Mouse (Mus musculus) right cerebral cortex, postnatal 4 days (tissue): ENCODE results near the gene Crip1.

Source experiments
- DNase-seq: peaks from one replicate; pipeline ENCODE4 v3.0.0-alpha.2; 2022

The Crip1 gene

DNA sequence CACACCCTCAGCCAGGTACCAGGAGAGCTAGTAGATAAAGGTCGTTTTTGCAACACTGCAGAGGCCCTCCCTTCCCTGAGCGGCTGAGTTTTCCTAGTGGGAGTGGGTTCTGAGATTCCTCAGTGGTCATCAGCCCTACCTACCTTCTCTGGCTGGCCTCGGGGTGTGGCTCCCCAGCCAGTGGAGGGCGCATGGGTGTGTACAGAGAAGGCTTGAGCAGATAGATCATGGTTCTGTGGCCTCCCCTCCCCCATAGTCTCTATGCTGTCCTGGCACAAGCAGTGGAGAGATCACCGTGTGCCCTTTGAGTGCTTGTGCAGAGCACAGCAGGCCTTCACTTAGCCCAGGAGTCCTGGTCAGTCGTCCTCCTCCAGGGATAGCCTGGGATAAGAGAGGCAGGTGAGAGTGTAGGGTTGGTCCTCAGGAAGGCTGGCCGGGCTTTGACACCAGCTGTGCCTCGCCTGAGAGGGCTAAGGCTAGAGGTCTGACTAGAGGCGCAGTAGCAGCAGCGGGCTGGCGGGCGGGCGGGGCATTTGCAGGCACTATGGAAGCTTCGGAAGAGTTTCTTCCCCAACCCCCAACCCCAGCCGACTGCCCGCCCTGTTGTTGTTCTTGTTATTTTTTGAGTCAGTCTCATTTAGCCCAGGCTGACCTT is 2.4 kb downstream of the Crip1 start:
- DNase-seq, result no peak

GRCm38 (mm10) chr12:113149341-113149740 is 3.2 kb downstream of the Crip1 start:
- no peak for DNase-seq

DNA sequence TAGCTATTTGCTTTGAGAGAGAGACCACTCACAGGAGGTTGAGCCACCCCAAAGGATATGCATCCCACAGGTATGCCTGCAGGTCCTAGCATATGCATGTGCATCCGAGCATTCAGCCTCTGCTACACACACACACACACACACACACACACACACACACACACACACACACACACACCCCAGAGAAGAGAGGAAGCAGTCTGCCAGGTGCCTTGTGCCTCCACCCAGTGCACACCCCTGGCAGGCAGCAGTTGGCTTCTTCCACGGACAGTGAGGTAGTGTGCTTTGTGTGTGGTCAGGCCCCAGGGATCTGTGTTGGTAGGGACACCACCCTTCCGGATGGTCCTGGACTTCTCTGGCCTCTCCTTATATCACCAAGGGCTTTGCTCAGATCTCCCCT is 3.8 kb downstream of the Crip1 start:
- no peak for DNase-seq

DNA sequence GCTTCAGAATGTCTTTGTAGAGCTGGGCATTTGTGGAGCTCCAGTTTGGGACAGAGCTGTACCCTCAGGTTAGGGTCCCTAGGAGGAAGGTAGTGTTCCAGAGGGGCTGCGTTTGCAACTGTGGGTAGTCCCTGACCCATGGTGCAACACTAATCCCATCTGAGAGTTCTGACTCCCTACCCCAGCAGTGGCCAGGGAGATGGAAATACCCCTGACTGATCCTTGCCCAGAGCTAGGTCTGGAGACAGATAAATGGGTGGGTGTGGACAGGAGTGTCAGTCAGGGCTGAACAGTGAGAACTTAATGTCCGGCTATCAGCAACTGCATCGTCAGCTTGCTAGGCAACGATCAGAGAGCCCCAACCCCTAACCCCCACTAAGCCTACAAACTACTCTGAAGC is 4.5 kb downstream of the Crip1 start:
- no peak for DNase-seq

DNA sequence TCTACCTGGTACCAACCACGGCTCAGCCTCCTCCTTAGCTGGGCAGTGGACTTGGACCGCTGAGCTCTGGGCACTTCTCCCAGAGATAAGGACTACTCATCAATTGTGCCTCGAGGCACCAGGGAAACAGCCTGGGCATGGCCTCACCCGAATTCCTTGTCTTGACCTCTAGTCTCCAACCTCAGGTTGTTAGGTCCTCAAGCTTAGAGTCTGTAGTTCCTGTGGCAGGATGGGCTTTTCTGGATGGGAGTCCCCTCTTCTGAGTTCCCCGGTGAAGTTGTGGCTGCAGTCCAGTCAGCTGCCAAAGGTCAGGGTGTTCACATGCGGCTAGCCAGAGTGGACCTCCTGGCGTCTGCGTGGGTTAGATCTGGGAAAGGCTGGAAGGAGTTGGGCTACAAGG is 4.9 kb downstream of the Crip1 start:
- no peak for DNase-seq

- DNase-seq, result no peak
Measured at GRCm38 (mm10) chr12:113151661-113152271, 5.7 kb downstream of the Crip1 start.

GRCm38 (mm10) chr12:113152272-113152661 is 6.2 kb downstream of the Crip1 start:
- DNase-seq, result no peak

DNA sequence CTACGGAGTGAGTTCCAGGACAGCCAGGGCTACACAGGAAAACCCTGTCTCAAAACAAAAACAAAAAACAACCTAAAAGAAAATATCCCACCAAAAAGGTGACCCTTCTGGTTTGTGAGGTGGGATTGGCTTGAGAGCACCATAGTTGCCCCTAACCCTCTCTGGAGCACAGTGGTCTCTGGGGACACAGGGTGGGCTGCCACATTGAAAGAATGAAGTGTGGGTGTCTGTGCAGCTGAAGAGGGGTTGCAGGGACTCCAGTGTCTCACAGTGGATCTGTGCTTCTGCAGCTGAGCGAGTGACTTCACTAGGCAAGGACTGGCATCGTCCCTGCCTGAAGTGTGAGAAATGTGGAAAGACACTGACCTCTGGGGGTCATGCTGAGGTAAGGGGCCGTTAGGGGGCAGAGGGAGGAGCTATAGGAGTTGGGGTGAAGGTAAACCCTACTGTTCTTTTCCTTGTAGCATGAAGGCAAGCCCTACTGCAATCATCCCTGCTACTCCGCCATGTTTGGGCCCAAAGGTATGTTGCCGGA is 6.9 kb downstream of the Crip1 start:
- DNase-seq, result no peak

DNA sequence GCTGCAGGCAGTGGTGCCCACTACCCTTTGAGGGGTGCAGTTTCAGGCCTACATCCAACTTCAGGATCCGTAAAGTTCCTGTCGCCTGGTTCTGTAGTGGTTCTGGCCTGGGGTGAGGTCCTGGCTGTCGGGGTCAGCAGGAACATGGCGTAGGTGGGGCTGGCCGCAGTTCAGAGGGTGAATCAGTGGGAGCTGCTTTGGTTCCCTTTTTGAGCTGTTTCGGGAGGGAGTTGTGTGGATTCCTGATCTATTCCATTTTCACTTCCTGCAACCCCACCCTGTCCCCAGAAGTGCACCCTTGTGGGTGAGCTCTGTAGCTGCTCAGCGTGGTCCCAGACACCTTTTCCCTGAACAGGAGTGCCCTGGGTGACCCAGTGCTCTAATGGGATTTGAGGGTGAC is 7.9 kb downstream of the Crip1 start:
- no peak for DNase-seq

GRCm38 (mm10) chr12:113154747-113155075 is 8.6 kb downstream of the Crip1 start:
- no peak for DNase-seq

GRCm38 (mm10) chr12:113155076-113155771 is 9.1 kb downstream of the Crip1 start:
- peak; percentile 55 for DNase-seq

DNA sequence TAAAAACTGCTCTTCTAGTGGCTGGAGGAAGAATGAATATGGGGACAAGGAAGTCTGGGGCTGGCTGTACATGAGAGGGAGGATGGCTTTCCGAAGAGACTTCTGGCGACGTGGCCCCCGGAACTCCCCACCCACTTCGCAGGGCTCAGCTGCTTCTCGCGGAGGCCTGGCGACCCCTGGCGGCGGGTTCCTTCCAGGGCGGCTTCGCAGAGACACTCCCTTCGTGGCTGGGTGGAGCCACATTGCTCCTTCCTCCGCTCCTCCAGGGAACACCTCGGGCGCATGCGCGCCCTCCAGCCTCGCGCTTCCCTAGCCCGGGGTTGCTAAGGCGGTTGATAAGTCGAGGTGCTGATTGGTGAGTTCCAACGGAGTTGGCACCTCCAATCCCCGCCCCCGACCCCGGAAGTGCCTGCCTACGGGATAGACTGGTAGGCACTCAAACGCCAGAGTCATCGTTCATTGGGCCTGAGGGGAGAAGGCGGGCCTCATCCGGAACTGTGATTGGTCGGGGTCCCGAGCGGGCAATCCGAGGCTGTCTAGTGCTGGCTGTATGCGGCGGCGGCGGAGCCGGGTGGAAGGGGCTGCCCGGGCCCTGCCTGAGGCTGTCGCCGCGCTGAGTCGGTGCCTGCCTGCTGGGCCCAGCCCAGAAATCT is 9.9 kb downstream of the Crip1 start, which contains the start of gene Tedc1:
TSS of gene Tedc1 (plus strand) at position 535 of the 653 bp plus-strand sequence.
- peak; percentile 100 for DNase-seq

GRCm38 (mm10) chr12:113156540-113156929 is 10.4 kb downstream of the Crip1 start:
- DNase-seq, result no peak

DNA sequence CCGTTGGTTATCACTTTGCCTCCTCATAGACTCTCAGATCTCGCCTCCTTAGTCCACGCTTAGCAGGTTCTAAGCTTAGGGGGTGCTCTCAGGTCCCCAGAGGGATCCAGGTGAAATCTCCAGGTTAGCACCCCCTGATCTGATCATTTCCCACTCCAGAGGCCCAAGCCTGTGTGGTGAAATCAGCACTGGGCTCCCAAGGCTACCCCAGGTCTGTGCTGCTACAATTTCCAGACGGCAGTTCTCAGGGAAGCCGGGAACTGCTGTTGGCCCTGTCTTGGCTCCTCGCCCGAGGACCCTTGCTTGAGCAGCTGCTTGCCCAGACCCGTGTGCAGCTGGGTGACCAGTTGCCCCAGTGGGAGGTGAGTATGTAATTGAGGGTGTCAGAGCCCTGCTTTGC is 10.9 kb downstream of the Crip1 start:
- DNase-seq, result no peak

DNA sequence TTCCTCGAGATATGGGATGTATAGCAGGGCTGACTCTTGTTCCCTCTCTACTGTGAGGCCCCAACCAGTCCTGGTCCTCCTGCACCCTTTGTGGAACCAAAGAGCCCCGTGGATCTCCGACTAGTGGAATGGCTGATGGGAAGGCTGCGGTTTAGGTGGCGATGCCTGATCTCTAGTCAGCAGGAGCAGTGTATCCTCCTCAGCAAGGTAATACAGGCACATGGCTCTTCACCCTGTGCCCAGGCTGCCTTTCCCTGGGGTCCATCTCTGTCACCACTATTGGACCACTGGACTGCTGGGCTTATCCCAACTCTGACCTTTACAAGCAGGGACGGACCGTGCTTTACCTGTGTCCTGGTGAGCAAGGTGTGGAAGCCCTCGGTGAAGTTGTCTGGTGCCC is 11.4 kb downstream of the Crip1 start:
- no peak for DNase-seq

DNA sequence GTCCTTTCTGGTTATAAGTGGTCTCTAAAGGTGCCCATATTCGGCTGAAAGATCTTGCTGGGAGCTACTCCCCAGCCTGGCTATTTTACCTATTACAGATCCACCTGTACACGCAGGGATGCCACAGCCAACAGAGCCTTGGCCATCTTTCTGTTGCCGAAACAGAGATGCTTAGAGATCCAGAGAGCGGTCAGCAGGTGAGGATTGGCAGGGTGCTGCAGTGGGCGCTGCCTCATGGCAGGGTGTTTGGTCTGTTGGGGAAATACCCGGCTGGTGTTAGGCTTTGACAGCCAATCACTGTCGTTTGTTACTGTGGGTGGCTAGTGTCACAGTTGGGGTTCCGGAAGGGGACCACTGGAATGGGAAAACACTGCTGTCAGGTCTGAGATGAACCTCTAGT is 11.9 kb downstream of the Crip1 start:
- no peak for DNase-seq

- DNase-seq, result no peak
Measured at GRCm38 (mm10) chr12:113163561-113164006, 17.5 kb downstream of the Crip1 start.

DNA sequence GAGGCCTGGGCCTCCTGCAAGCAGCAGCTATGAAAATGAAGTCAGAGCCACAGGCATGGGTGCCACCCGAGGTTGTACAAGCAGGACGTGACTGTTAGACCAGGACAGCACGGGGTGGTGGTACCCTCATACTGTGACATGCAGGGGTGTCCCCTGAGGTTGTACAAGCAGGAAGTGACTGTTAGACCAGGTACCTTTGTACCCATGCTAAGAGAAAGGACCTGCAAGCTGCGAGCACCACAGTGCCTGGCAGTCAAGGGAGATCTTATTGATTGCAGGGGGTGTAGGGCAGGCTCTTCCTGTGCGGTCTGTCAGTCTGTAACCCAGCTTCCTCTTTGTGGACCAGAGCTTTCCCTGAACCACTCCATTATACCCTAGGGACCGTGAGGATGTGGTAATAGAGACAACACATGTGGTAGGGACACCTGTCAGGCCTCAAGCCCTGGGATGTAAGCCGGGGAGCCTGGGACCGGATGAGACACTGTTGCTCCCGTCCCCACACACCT is 22.0 kb downstream of the Crip1 start:
- DNase-seq, result no peak

- DNase-seq, result no peak
Measured at GRCm38 (mm10) chr12:113176960-113177725, 31.0 kb downstream of the Crip1 start.

DNA sequence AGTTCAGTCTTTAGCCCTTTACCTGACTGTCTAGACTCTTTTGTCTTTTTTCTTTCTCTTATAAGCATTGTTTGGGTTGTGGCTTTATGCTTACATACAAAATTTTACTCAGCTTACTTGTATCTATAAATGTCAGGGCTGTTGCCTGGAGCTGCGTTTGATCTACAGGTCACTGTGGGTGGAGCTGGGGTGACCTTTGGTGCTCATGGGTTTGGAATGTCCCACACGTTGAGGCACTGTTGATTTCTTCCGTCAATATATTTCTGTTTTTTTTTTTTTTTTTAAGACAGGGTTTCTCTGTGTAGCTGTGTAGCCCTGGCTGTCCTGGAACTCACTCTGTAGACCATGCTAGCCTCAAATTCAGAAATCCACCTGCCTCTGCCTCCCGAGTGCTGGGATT is 34.9 kb downstream of the Crip1 start:
- no peak for DNase-seq

- no peak for DNase-seq
Measured at GRCm38 (mm10) chr12:113184945-113185344, 38.8 kb downstream of the Crip1 start.
